Mouse (Mus musculus): ENCODE data around the gene Olfr847. TPM values are rescaled to one million over a fixed set of nuclear protein-coding genes. Genes with fewer than 3 reads are reported as not detected.

Olfr847 gene
- not detected in 2 replicates for polyA plus RNA-seq (2015; fragmentation: Nextera tagmentation; extraction: Ambion mirVana)

- ATAC-seq (ENCODE audit: low read depth) (no peak), DNase-seq (no peak)
- 38% methylated on average over 1 of the region's 1 CpGs for WGBS (ENCODE audit: insufficient replicate concordance)
- Histone ChIP-seq H3K27me3 (no peaks in the 10 kb centered on the region), H3K4me3 (replicated peaks) (no peak within 1 kb of the TSS), H3K27ac (no peak within 1 kb of the TSS), H3K9ac (no peak within 1 kb of the TSS), H3K4me2 (no peak within 1 kb of the TSS), H3K36me3 (no peaks in the 10 kb centered on the region), H3K9me3 (replicated peaks) (no peaks in the 10 kb centered on the region), H3K4me1 (replicated peaks) (no peaks in the 10 kb centered on the region)
These were observed at the start of gene Olfr847 for GRCm38 (mm10) chr9:19378569-19378968. Olfr847 (minus strand) TSS chr9:19378669.

- H3K4me3 ChIP-seq (replicated peaks) = no peak within 1 kb of the TSS
- H3K4me1 ChIP-seq (replicated peaks) = no peaks in the 10 kb centered on the region
- no peak for ATAC-seq (ENCODE audit: low read depth)
- 28% methylated on average over 1 of the region's 1 CpGs for WGBS (ENCODE audit: insufficient replicate concordance)
- no peak within 1 kb of the TSS for H3K4me2 ChIP-seq
- no peaks in the 10 kb centered on the region for H3K27me3 ChIP-seq
- DNase-seq = no peak
- H3K9me3 ChIP-seq (replicated peaks) = no peaks in the 10 kb centered on the region
- no peak within 1 kb of the TSS for H3K27ac ChIP-seq
- H3K36me3 ChIP-seq = no peaks in the 10 kb centered on the region
- no peak within 1 kb of the TSS for H3K9ac ChIP-seq
These were observed 14.6 kb downstream of the Olfr847 start, which contains the start of gene Olfr846 for GRCm38 (mm10) chr9:19363905-19364304. Olfr846 (minus strand) TSS chr9:19364005.

- no peak within 1 kb of the TSS for H3K9ac ChIP-seq
- ATAC-seq (ENCODE audit: low read depth) (no peak), DNase-seq (no peak)
- H3K36me3 ChIP-seq = no peaks in the 10 kb centered on the region
- H3K27ac ChIP-seq = no peak within 1 kb of the TSS
- no peaks in the 10 kb centered on the region for H3K9me3 ChIP-seq (replicated peaks)
- 42% methylated on average over 1 of the region's 1 CpGs for WGBS (ENCODE audit: insufficient replicate concordance)
- no peaks in the 10 kb centered on the region for H3K4me1 ChIP-seq (replicated peaks)
- no peak within 1 kb of the TSS for H3K4me2 ChIP-seq
- no peak within 1 kb of the TSS for H3K4me3 ChIP-seq (replicated peaks)
- no peaks in the 10 kb centered on the region for H3K27me3 ChIP-seq
These were observed 42.3 kb downstream of the Olfr847 start, which contains the start of gene Olfr845 for GRCm38 (mm10) chr9:19336157-19336556. Olfr845 (plus strand) TSS chr9:19336457.

Other genes starting within 250 kb of the Olfr847 start
- gene Olfr837, start 242.4 kb downstream of the Olfr847 start, polyA plus RNA-seq (2015; fragmentation: Nextera tagmentation; extraction: Ambion mirVana) = not detected in 2 replicates
- gene Olfr839-ps1, start 201.4 kb downstream of the Olfr847 start, polyA plus RNA-seq (2015; fragmentation: Nextera tagmentation; extraction: Ambion mirVana) = not detected in 2 replicates
- not detected in 2 replicates for gene Olfr843, start 126.7 kb downstream of the Olfr847 start, polyA plus RNA-seq (2015; fragmentation: Nextera tagmentation; extraction: Ambion mirVana)
- not detected in 2 replicates for gene Olfr844, start 62.3 kb downstream of the Olfr847 start, polyA plus RNA-seq (2015; fragmentation: Nextera tagmentation; extraction: Ambion mirVana)
- gene Olfr845, start 42.2 kb downstream of the Olfr847 start, polyA plus RNA-seq (2015; fragmentation: Nextera tagmentation; extraction: Ambion mirVana) = not detected in 2 replicates
- gene Olfr846, start 14.7 kb downstream of the Olfr847 start, polyA plus RNA-seq (2015; fragmentation: Nextera tagmentation; extraction: Ambion mirVana) = not detected in 2 replicates
- gene Olfr849, start 61.6 kb upstream of the Olfr847 start, polyA plus RNA-seq (2015; fragmentation: Nextera tagmentation; extraction: Ambion mirVana) = not detected in 2 replicates
- gene Olfr850, start 99.6 kb upstream of the Olfr847 start, polyA plus RNA-seq (2015; fragmentation: Nextera tagmentation; extraction: Ambion mirVana) = not detected in 2 replicates
- not detected in 2 replicates for gene Olfr851, start 114.6 kb upstream of the Olfr847 start, polyA plus RNA-seq (2015; fragmentation: Nextera tagmentation; extraction: Ambion mirVana)
- gene Olfr853, start 162.4 kb upstream of the Olfr847 start, polyA plus RNA-seq (2015; fragmentation: Nextera tagmentation; extraction: Ambion mirVana) = not detected in 2 replicates
- not detected in 2 replicates for gene Olfr854, start 188.7 kb upstream of the Olfr847 start, polyA plus RNA-seq (2015; fragmentation: Nextera tagmentation; extraction: Ambion mirVana)
- gene Olfr855, start 203.9 kb upstream of the Olfr847 start, polyA plus RNA-seq (2015; fragmentation: Nextera tagmentation; extraction: Ambion mirVana) = not detected in 2 replicates
- gene Zfp317, start 243.4 kb upstream of the Olfr847 start, polyA plus RNA-seq (2015; fragmentation: Nextera tagmentation; extraction: Ambion mirVana) = 9.6 and 11.2 TPM in 2 replicates